Mouse (Mus musculus): ENCODE measurements around the gene Btn2a2. TPM values are rescaled to one million over a fixed set of nuclear protein-coding genes. Genes with fewer than 3 reads are reported as not detected.

Btn2a2 gene
- polyA plus RNA-seq, 1 experiment from 2014 or later = 0.50 TPM

- H3K36me3 ChIP-seq (ENCODE audit: insufficient read depth, low read length) = no peaks in the 10 kb centered on the region
- H3K27ac ChIP-seq (ENCODE audit: low read length) = no peak overlapping the region
- H3K4me3 ChIP-seq (ENCODE audit: low read length) = peak overlapping the region; percentile 6; the same call in 1 of the 2 replicates
- H3K4me1 ChIP-seq (ENCODE audit: insufficient read depth, low read length) = peaks cover 18% of the 10 kb centered on the region; the same call in 1 of the 2 replicates
- peak overlapping the region; percentile 45; the same call in 1 of the 2 replicates for H3K4me2 ChIP-seq (replicated peaks; ENCODE audit: low read depth, low read length)
- H3K27me3 ChIP-seq (ENCODE audit: insufficient read depth, low read length) = no peaks in the 10 kb centered on the region
- WGBS = 2% methylated on average over 17 of the region's 17 CpGs
- ATAC-seq (ENCODE audit: low FRiP score, low TSS enrichment) = peak; percentile 69; the same call in 1 of the 2 replicates
- no peak overlapping the region for H3K9ac ChIP-seq (replicated peaks; ENCODE audit: low read length)
- no peaks in the 10 kb centered on the region for H3K9me3 ChIP-seq (ENCODE audit: low read length)
Observed at GRCm38 (mm10) chr13:23500424-23501200, 12.0 kb upstream of the Btn2a2 start.

- WGBS = 27% methylated on average over 7 of the region's 7 CpGs
- H3K4me3 ChIP-seq (ENCODE audit: low read length) = no peak overlapping the region
- H3K9ac ChIP-seq (replicated peaks; ENCODE audit: low read length) = no peak overlapping the region
- no peak overlapping the region for H3K4me2 ChIP-seq (replicated peaks; ENCODE audit: low read depth, low read length)
- no peaks in the 10 kb centered on the region; the same call in 1 of the 2 replicates for H3K27me3 ChIP-seq (ENCODE audit: insufficient read depth, low read length)
- H3K36me3 ChIP-seq (ENCODE audit: insufficient read depth, low read length) = no peaks in the 10 kb centered on the region
- no peak for ATAC-seq (ENCODE audit: low FRiP score, low TSS enrichment)
- no peak overlapping the region for H3K27ac ChIP-seq (ENCODE audit: low read length)
- peaks cover 11% of the 10 kb centered on the region; the same call in 1 of the 2 replicates for H3K4me1 ChIP-seq (ENCODE audit: insufficient read depth, low read length)
- no peaks in the 10 kb centered on the region for H3K9me3 ChIP-seq (ENCODE audit: low read length)
Observed at GRCm38 (mm10) chr13:23499943-23500342, 11.3 kb upstream of the Btn2a2 start.

- no peaks in the 10 kb centered on the region for H3K9me3 ChIP-seq (ENCODE audit: low read length)
- ATAC-seq (ENCODE audit: low FRiP score, low TSS enrichment) = 0 out of 2 replicates have a peak, but pooled peaks have one; percentile 40
- peak overlapping the region; percentile 45 for H3K4me3 ChIP-seq (ENCODE audit: low read length)
- peak overlapping the region; percentile 59 for H3K4me2 ChIP-seq (replicated peaks; ENCODE audit: low read depth, low read length)
- no peaks in the 10 kb centered on the region; the same call in 1 of the 2 replicates for H3K27me3 ChIP-seq (ENCODE audit: insufficient read depth, low read length)
- no peak overlapping the region for H3K27ac ChIP-seq (ENCODE audit: low read length)
- H3K36me3 ChIP-seq (ENCODE audit: insufficient read depth, low read length) = no peaks in the 10 kb centered on the region
- 4% methylated on average over 10 of the region's 10 CpGs for WGBS
- 0 out of 2 replicates have a peak, but pooled peaks cover 11% of the 10 kb centered on the region for H3K4me1 ChIP-seq (ENCODE audit: insufficient read depth, low read length)
- H3K9ac ChIP-seq (replicated peaks; ENCODE audit: low read length) = peak overlapping the region; percentile 50
Observed at GRCm38 (mm10) chr13:23498653-23499052, 10.0 kb upstream of the Btn2a2 start.

- Histone ChIP-seq H3K27me3 (ENCODE audit: insufficient read depth, low read length) (no peaks in the 10 kb centered on the region; the same call in 1 of the 2 replicates), H3K4me3 (ENCODE audit: low read length) (peak overlapping the region; percentile 45), H3K36me3 (ENCODE audit: insufficient read depth, low read length) (no peaks in the 10 kb centered on the region), H3K4me2 (replicated peaks; ENCODE audit: low read depth, low read length) (peak overlapping the region; percentile 59), H3K9me3 (ENCODE audit: low read length) (no peaks in the 10 kb centered on the region), H3K4me1 (ENCODE audit: insufficient read depth, low read length) (0 out of 2 replicates have a peak, but pooled peaks cover 11% of the 10 kb centered on the region), H3K9ac (replicated peaks; ENCODE audit: low read length) (no peak overlapping the region), H3K27ac (ENCODE audit: low read length) (no peak overlapping the region)
- WGBS = 5% methylated on average over 19 of the region's 19 CpGs
- ATAC-seq (ENCODE audit: low FRiP score, low TSS enrichment) = no peak
Observed at GRCm38 (mm10) chr13:23497656-23498321, 9.1 kb upstream of the Btn2a2 start.

GRCm38 (mm10) chr13:23495526-23495925 lies 6.9 kb upstream of the Btn2a2 start:
- Histone ChIP-seq H3K4me1 (ENCODE audit: insufficient read depth, low read length) (0 out of 2 replicates have a peak, but pooled peaks cover 8% of the 10 kb centered on the region), H3K27ac (ENCODE audit: low read length) (no peak overlapping the region), H3K4me2 (replicated peaks; ENCODE audit: low read depth, low read length) (no peak overlapping the region), H3K36me3 (ENCODE audit: insufficient read depth, low read length) (no peaks in the 10 kb centered on the region), H3K9ac (replicated peaks; ENCODE audit: low read length) (no peak overlapping the region), H3K4me3 (ENCODE audit: low read length) (no peak overlapping the region), H3K27me3 (ENCODE audit: insufficient read depth, low read length) (no peaks in the 10 kb centered on the region; the same call in 1 of the 2 replicates), H3K9me3 (ENCODE audit: low read length) (no peaks in the 10 kb centered on the region)
- ATAC-seq (ENCODE audit: low FRiP score, low TSS enrichment) = no peak
- 82% methylated on average over 6 of the region's 6 CpGs for WGBS

DNA sequence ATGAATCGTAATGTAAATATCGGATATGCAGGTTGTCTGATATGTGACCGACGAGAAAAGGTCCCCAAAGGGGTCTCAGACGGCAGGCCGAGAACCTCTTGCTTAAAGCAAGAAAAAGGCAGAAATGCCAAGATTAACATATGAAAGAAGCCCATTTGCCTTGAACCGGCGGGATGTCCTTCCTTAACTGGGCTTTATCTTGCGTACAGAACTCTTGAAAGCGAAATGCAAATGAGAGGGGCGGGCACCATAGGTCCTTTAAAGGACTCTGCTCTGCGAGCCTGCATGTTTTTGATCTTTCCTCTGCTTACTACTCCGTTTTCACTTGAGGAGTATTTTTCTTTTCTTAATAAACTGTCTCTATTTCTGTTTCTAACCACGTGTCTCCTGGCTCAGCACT lies 3.3 kb upstream of the Btn2a2 start:
- WGBS = 11% methylated on average over 14 of the region's 14 CpGs
- Histone ChIP-seq H3K27ac (ENCODE audit: low read length) (no peak overlapping the region), H3K36me3 (ENCODE audit: insufficient read depth, low read length) (no peaks in the 10 kb centered on the region), H3K27me3 (ENCODE audit: insufficient read depth, low read length) (no peaks in the 10 kb centered on the region; the same call in 1 of the 2 replicates), H3K4me3 (ENCODE audit: low read length) (peak overlapping the region; percentile 44), H3K4me1 (ENCODE audit: insufficient read depth, low read length) (peaks cover 10% of the 10 kb centered on the region; the same call in 1 of the 2 replicates), H3K9me3 (ENCODE audit: low read length) (no peaks in the 10 kb centered on the region), H3K9ac (replicated peaks; ENCODE audit: low read length) (peak overlapping the region; percentile 48; the same call in 1 of the 2 replicates), H3K4me2 (replicated peaks; ENCODE audit: low read depth, low read length) (peak overlapping the region; percentile 57)
- no peak for ATAC-seq (ENCODE audit: low FRiP score, low TSS enrichment)

- no peaks in the 10 kb centered on the region; the same call in 1 of the 2 replicates for H3K27me3 ChIP-seq (ENCODE audit: insufficient read depth, low read length)
- no peaks in the 10 kb centered on the region for H3K9me3 ChIP-seq (ENCODE audit: low read length)
- peaks cover 10% of the 10 kb centered on the region; the same call in 1 of the 2 replicates for H3K4me1 ChIP-seq (ENCODE audit: insufficient read depth, low read length)
- H3K36me3 ChIP-seq (ENCODE audit: insufficient read depth, low read length) = no peaks in the 10 kb centered on the region
- H3K27ac ChIP-seq (ENCODE audit: low read length) = no peak overlapping the region
- ATAC-seq (ENCODE audit: low FRiP score, low TSS enrichment) = no peak
- H3K9ac ChIP-seq (replicated peaks; ENCODE audit: low read length) = no peak overlapping the region
- 22% methylated on average over 1 of the region's 1 CpGs for WGBS
- no peak overlapping the region for H3K4me2 ChIP-seq (replicated peaks; ENCODE audit: low read depth, low read length)
- no peak overlapping the region for H3K4me3 ChIP-seq (ENCODE audit: low read length)
Observed at GRCm38 (mm10) chr13:23491263-23491662, 2.6 kb upstream of the Btn2a2 start.

DNA sequence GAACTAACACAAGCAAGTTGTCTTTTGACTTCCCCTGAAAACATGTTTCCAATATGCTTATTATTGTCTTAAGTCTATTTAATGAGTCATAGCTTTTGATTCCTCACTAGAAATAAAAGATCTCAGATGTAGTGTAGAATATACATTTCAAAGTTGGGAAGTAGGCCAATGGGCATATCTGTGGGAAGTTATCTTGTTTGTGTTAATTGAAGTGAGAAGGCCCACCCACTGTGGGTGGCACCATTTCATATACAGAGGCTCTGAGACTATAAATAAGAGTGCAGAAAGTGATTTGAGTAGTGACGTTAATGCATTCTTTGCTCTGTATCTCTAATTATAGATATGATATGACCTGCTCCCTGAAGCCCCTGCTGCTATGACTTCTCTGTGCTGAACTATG lies 2.2 kb upstream of the Btn2a2 start:
- Histone ChIP-seq H3K9ac (replicated peaks; ENCODE audit: low read length) (no peak overlapping the region), H3K4me2 (replicated peaks; ENCODE audit: low read depth, low read length) (no peak overlapping the region), H3K4me3 (ENCODE audit: low read length) (no peak overlapping the region), H3K9me3 (ENCODE audit: low read length) (no peaks in the 10 kb centered on the region), H3K4me1 (ENCODE audit: insufficient read depth, low read length) (peaks cover 10% of the 10 kb centered on the region; the same call in 1 of the 2 replicates), H3K27me3 (ENCODE audit: insufficient read depth, low read length) (no peaks in the 10 kb centered on the region; the same call in 1 of the 2 replicates), H3K36me3 (ENCODE audit: insufficient read depth, low read length) (no peaks in the 10 kb centered on the region), H3K27ac (ENCODE audit: low read length) (no peak overlapping the region)
- no peak for ATAC-seq (ENCODE audit: low FRiP score, low TSS enrichment)
- 65% methylated on average over 1 of the region's 1 CpGs for WGBS

DNA sequence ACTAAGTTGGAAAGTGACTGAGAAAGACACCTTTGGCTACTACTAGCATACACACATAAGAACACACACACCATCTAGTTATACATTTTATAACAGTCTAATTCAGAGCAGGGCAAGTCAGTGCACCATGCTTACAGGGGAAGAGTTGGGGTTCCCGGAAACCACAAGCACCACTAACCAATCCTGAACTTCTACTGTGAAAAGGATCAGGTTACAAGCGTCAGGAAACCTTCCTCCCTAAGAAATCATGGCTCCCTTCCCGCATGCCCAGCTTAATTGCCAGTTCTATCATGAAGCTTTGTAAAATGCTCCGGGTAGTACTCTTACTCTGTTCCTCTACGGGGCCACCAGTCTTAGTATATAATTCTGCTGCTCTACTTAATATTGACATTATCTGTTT lies 3.4 kb downstream of the Btn2a2 start:
- no peak overlapping the region for H3K4me3 ChIP-seq (ENCODE audit: low read length)
- no peak overlapping the region for H3K27ac ChIP-seq (ENCODE audit: low read length)
- H3K4me1 ChIP-seq (ENCODE audit: insufficient read depth, low read length) = peaks cover 10% of the 10 kb centered on the region; the same call in 1 of the 2 replicates
- ATAC-seq (ENCODE audit: low FRiP score, low TSS enrichment) = no peak
- 38% methylated on average over 5 of the region's 5 CpGs for WGBS
- H3K4me2 ChIP-seq (replicated peaks; ENCODE audit: low read depth, low read length) = no peak overlapping the region
- H3K36me3 ChIP-seq (ENCODE audit: insufficient read depth, low read length) = no peaks in the 10 kb centered on the region
- no peaks in the 10 kb centered on the region for H3K9me3 ChIP-seq (ENCODE audit: low read length)
- H3K27me3 ChIP-seq (ENCODE audit: insufficient read depth, low read length) = no peaks in the 10 kb centered on the region
- no peak overlapping the region for H3K9ac ChIP-seq (replicated peaks; ENCODE audit: low read length)
